Mouse (Mus musculus): ENCODE results near the gene Zfp874b. TPM values are rescaled to one million over a fixed set of nuclear protein-coding genes. Genes with fewer than 3 reads are reported as not detected.
"Not testable (repeated sequence)": the region's sequence is repeated elsewhere in the genome, so short reads cannot be mapped to it uniquely, and the experiment has no call there.

Zfp874b gene
- polyA plus RNA-seq, 1 experiment from 2014 or later, result 2.8 TPM

GRCm38 (mm10) chr13:67451172-67452020 is 32.7 kb downstream of the Zfp874b start, which contains the start of gene Zfp874a:
Gene Zfp874a, minus strand, starts transcription at chr13:67451624.
- Histone ChIP-seq H3K4me1 (0 out of 2 replicates have a peak, but pooled peaks cover 6% of the 10 kb centered on the region), H3K9me3 (replicated peaks) (no peaks in the 10 kb centered on the region), H3K36me3 (peaks cover 19% of the 10 kb centered on the region), H3K27ac (peak within 1 kb of the TSS; percentile 66), H3K9ac (peak within 1 kb of the TSS; percentile 59), H3K4me2 (peak within 1 kb of the TSS; percentile 79), H3K4me3 (replicated peaks) (peak within 1 kb of the TSS; percentile 65), H3K27me3 (no peaks in the 10 kb centered on the region)
- 1% methylated on average over 20 of the region's 20 CpGs for WGBS
- ATAC-seq (replicated peaks; ENCODE audit: low FRiP score), result peak; percentile 98

- WGBS, result 80% methylated on average over 1 of the region's 3 CpGs
- not testable (repeated sequence) for H3K9me3 ChIP-seq (replicated peaks); H3K4me3 ChIP-seq (replicated peaks); H3K4me1 ChIP-seq; H3K27ac ChIP-seq; H3K9ac ChIP-seq; ATAC-seq (replicated peaks; ENCODE audit: low FRiP score); H3K4me2 ChIP-seq; H3K27me3 ChIP-seq
- H3K36me3 ChIP-seq, result peaks cover 15% of the 10 kb centered on the region
These were observed 47.0 kb downstream of the Zfp874b start for GRCm38 (mm10) chr13:67437095-67437494.

GRCm38 (mm10) chr13:67428116-67428515 is 55.9 kb downstream of the Zfp874b start:
- Histone ChIP-seq H3K27me3 (no peaks in the 10 kb centered on the region), H3K36me3 (no peaks in the 10 kb centered on the region), H3K9me3 (replicated peaks) (no peaks in the 10 kb centered on the region), H3K4me3 (replicated peaks) (no peak overlapping the region), H3K4me1 (no peaks in the 10 kb centered on the region), H3K27ac (no peak overlapping the region), H3K9ac (no peak overlapping the region), H3K4me2 (no peak overlapping the region)
- 73% methylated on average over 3 of the region's 3 CpGs for WGBS
- no peak for ATAC-seq (replicated peaks; ENCODE audit: low FRiP score)

GRCm38 (mm10) chr13:67425699-67426098 is 58.4 kb downstream of the Zfp874b start:
- not testable (repeated sequence) for H3K4me2 ChIP-seq; H3K9me3 ChIP-seq (replicated peaks); H3K27ac ChIP-seq; H3K4me1 ChIP-seq; H3K9ac ChIP-seq; ATAC-seq (replicated peaks; ENCODE audit: low FRiP score); H3K27me3 ChIP-seq; H3K4me3 ChIP-seq (replicated peaks); H3K36me3 ChIP-seq

GRCm38 (mm10) chr13:67422532-67422931 is 61.5 kb downstream of the Zfp874b start:
- H3K9ac ChIP-seq; H3K4me1 ChIP-seq; H3K27ac ChIP-seq; H3K4me2 ChIP-seq; ATAC-seq (replicated peaks; ENCODE audit: low FRiP score); H3K9me3 ChIP-seq (replicated peaks); H3K4me3 ChIP-seq (replicated peaks); H3K27me3 ChIP-seq; H3K36me3 ChIP-seq: not testable (repeated sequence)
- WGBS, result 96% methylated on average over 2 of the region's 2 CpGs

Other genes with a start within 250 kb of the Zfp874b start
- 2.1 TPM in 2 replicates for gene Zfp458, start 205.8 kb downstream of the Zfp874b start, polyA plus RNA-seq (2015; fragmentation: Nextera tagmentation; extraction: Ambion mirVana)
- gene Zfp457, start 177.8 kb downstream of the Zfp874b start, polyA plus RNA-seq (2015; fragmentation: Nextera tagmentation; extraction: Ambion mirVana), result 0.39 and 1.00 TPM in 2 replicates
- gene Zfp595, start 151.7 kb downstream of the Zfp874b start, polyA plus RNA-seq (2015; fragmentation: Nextera tagmentation; extraction: Ambion mirVana), result 2.2 and 2.5 TPM in 2 replicates
- gene Gm28044, start 123.7 kb downstream of the Zfp874b start, polyA plus RNA-seq (2015; fragmentation: Nextera tagmentation; extraction: Ambion mirVana), result 0.47 TPM in 1 of 2 replicates, not detected in the other
- gene Zfp953, start 123.7 kb downstream of the Zfp874b start, polyA plus RNA-seq (2015; fragmentation: Nextera tagmentation; extraction: Ambion mirVana), result 1.5 TPM in 2 replicates
- gene Gm28041, start 108.5 kb downstream of the Zfp874b start, polyA plus RNA-seq (2015; fragmentation: Nextera tagmentation; extraction: Ambion mirVana), result 0.21 and 0.50 TPM in 2 replicates
- 1.5 TPM in 2 replicates for gene Zfp456, start 108.4 kb downstream of the Zfp874b start, polyA plus RNA-seq (2015; fragmentation: Nextera tagmentation; extraction: Ambion mirVana)
- gene Zfp429, start 84.4 kb downstream of the Zfp874b start, polyA plus RNA-seq (2015; fragmentation: Nextera tagmentation; extraction: Ambion mirVana), result 5.6 and 6.7 TPM in 2 replicates
- gene Zfp459, start 62.8 kb downstream of the Zfp874b start, polyA plus RNA-seq (2015; fragmentation: Nextera tagmentation; extraction: Ambion mirVana), result 1.0 and 1.1 TPM in 2 replicates
- 8.9 and 9.9 TPM in 2 replicates for gene Zfp874a, start 32.6 kb downstream of the Zfp874b start, polyA plus RNA-seq (2015; fragmentation: Nextera tagmentation; extraction: Ambion mirVana)
- gene Zfp58, start 16.3 kb upstream of the Zfp874b start, polyA plus RNA-seq (2015; fragmentation: Nextera tagmentation; extraction: Ambion mirVana), result 15.7 and 16.1 TPM in 2 replicates
- not detected in 2 replicates for gene Gm26965, start 41.9 kb upstream of the Zfp874b start, polyA plus RNA-seq (2015; fragmentation: Nextera tagmentation; extraction: Ambion mirVana)
- 25.6 and 26.1 TPM in 2 replicates for gene Zfp87, start 41.9 kb upstream of the Zfp874b start, polyA plus RNA-seq (2015; fragmentation: Nextera tagmentation; extraction: Ambion mirVana)
- gene Zfp748, start 69.6 kb upstream of the Zfp874b start, polyA plus RNA-seq (2015; fragmentation: Nextera tagmentation; extraction: Ambion mirVana), result 13.8 and 14.0 TPM in 2 replicates
- gene Zfp729b, start 125.4 kb upstream of the Zfp874b start, polyA plus RNA-seq (2015; fragmentation: Nextera tagmentation; extraction: Ambion mirVana), result 4.3 and 4.4 TPM in 2 replicates
- 0.22 TPM in 1 of 2 replicates, not detected in the other for gene Gm49345, start 153.5 kb upstream of the Zfp874b start, polyA plus RNA-seq (2015; fragmentation: Nextera tagmentation; extraction: Ambion mirVana)
- 2.8 and 3.8 TPM in 2 replicates for gene Zfp729a, start 153.5 kb upstream of the Zfp874b start, polyA plus RNA-seq (2015; fragmentation: Nextera tagmentation; extraction: Ambion mirVana)
- 11.5 and 12.8 TPM in 2 replicates for gene Zfp738, start 202.8 kb upstream of the Zfp874b start, polyA plus RNA-seq (2015; fragmentation: Nextera tagmentation; extraction: Ambion mirVana)
- gene Zfp65, start 244.9 kb upstream of the Zfp874b start, polyA plus RNA-seq (2015; fragmentation: Nextera tagmentation; extraction: Ambion mirVana), result 7.2 and 8.2 TPM in 2 replicates

All from kidney, embryonic 15.5 days (tissue).